Mouse (Mus musculus) thymus, adult 2 months (tissue): Measurements from ENCODE around the gene Pagr1b.

Experiments used
- CTCF ChIP-seq: fragments of 200-500 bp; IDR thresholded peaks from 2 replicates; pipeline ENCODE4 v1.5.1; 2012; ENCODE audit warnings: mild to moderate bottlenecking, control low read depth, low read length, moderate library complexity, borderline replicate concordance; ENCODE audit not compliant: control insufficient read depth, poor library complexity, insufficient read depth; ENCODE audit errors: extremely low read depth
- POLR2A ChIP-seq: fragments of 200-500 bp; IDR thresholded peaks from 2 replicates; pipeline ENCODE4 v1.6.1; 2012; ENCODE audit warnings: mild to moderate bottlenecking, low read length, control low read depth, moderate library complexity; ENCODE audit not compliant: control insufficient read depth, poor library complexity, insufficient read depth; ENCODE audit errors: extremely low read depth

GRCm38 (mm10) chr7:126984667-126985444 lies 31.4 kb downstream of the Pagr1b start:
- TF ChIP-seq POLR2A (no peak), CTCF (no peak)
